Mouse (Mus musculus) gastrocnemius, postnatal 14 days (tissue): Measurements from ENCODE around the gene Prpf31. TPM values are rescaled to one million over a fixed set of nuclear protein-coding genes. Genes with fewer than 3 reads are reported as not detected.
"Not testable (repeated sequence)": the region's sequence is repeated elsewhere in the genome, so short reads cannot be mapped to it uniquely, and the experiment has no call there.

Source experiments
- DNase-seq: peaks from one replicate; pipeline ENCODE4 v3.0.0; 2021; ENCODE audit warnings: mixed read lengths
- intact Hi-C: fragments of 180-260 bp; cut with DNase I; formaldehyde crosslinking; loops from one replicate; pipeline ENCODE4 v1.15.1; 2025; ENCODE audit warnings: low total_unique reads
- long read RNA-seq, 2 experiments: library from polyadenylated mRNA; stranded (forward); transcript quantifications; one replicate each; pipeline ENCODE4 v2.0.0; 2021
- total RNA-seq, 2 experiments: library from RNA; stranded (reverse); gene quantifications; 2 replicates each; pipeline ENCODE4 v1.2.3; 2021

Gene Prpf31
- total RNA-seq = 10 to 100 TPM; 24.7 to 27.4 TPM
- long read RNA-seq, experiment 1, transcript Prpf31-201 (14 exons, 3,144 nt) = major isoform, 33 of 39 reads
- long read RNA-seq, experiment 1, partial matches to known transcripts = 4 of 39 reads
- long read RNA-seq, experiment 1, other reads (novel, unspliced or antisense) = 1 of 39 reads
- long read RNA-seq, experiment 2, transcript Prpf31-201 (14 exons, 3,144 nt) = major isoform, 35 of 43 reads
- long read RNA-seq, experiment 2, transcript Prpf31-205 (3 exons, 827 nt) = minor isoform, 5 of 43 reads
- long read RNA-seq, experiment 2, partial matches to known transcripts = 1 of 43 reads
- long read RNA-seq, experiment 2, other reads (novel, unspliced or antisense) = 1 of 43 reads

DNA sequence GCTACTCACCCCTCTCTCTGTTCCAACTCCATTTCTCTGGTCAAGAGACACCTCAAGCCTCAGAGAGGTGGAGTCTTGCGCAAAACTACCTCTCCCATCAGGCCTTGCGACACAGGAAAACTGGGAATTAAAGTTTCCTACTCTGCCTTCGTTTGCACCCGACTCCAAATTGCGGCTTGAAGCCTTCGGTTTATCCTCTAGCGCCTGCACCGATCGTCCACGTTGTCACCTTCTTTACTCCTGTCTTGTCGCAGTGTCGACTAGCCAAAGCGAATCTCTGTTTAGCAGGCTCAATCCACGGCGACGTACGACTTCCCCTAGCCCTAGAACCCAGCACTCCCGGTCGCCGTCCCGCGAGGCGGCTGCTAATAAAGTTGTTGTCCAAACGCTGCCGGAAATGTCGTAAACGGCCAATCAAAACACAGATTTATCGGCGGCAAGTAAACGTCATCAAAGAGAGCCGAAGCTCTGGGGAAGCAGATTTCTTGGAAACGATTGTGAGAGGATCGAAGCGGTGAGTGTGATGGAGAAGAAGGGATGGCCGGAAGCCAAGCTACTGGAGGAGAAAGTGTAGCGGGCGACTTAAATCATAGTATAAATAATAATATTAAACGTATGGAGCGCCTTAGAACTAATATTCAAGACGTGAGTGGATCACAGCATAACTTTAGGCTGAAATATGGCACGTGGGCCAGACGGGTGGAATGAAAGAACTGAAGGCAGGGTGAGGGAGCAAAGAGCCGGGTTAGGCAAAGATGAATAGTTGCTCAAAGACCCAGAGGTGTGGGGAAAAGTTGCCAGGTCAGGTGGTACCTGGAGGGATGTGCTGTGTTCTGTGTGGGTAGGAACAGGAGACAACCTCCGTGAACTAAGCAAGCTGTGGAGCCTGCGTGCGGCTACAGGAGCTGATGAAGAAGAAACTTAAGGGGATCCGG lies at the start of gene Prpf31, which contains the start of gene Tfpt:
Gene Prpf31 (plus strand): TSS at position 443 of the 935 bp plus-strand sequence.
Gene Tfpt (minus strand): TSS at position 387 of the 935 bp plus-strand sequence.
- DNase-seq = peak; percentile 89
- intact Hi-C loops = loop anchor here (10.0 kb wide), 1 partner anchor 1445 kb away; no protein-coding TSS in a partner anchor

- intact Hi-C loops = no loop called here
- no peak for DNase-seq
Measured at GRCm38 (mm10) chr7:3580029-3580428, 49.8 kb upstream of the Prpf31 start.

GRCm38 (mm10) chr7:3585763-3586162 lies 44.0 kb upstream of the Prpf31 start:
- no peak for DNase-seq
- intact Hi-C loops = no loop called here

DNA sequence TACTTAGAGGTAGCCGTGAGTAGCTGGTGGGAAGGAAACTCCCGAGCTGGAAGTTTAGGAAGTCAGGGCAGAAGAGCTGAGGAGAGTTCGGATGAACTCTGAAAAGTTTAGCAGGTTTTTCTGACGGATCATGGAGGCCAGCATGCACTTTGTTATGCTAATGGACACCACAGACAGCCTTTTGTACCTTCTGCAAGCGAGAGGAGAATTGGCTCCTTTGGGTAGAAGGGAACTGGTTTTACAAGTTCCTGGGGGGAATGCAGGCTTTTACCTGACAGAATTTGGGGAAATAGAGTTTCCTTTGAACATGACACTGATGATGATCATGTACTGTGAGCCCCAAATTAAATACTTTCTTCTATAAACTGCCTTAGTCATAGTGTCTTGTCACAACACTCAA lies 43.5 kb upstream of the Prpf31 start:
- no peak for DNase-seq
- intact Hi-C loops = no loop called here

DNA sequence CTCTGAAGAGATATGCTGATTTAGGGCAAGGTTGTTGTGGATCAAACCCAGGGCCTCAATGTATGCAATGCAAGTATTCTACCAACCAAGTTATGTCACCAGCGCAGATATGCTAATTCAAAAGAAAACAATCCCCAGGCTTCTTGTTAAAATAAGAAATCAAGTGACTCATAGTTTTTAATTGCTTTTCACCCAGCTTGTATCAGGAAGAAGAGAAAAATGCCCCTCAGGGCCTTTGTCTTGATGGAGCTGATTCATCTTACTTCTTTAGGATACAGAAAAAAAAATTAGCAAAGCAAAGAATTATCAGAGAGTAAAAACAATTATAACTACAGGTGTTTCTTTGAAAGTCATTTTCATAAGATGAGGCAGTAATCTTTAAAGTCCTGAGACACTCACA lies 42.5 kb upstream of the Prpf31 start:
- intact Hi-C loops = no loop called here
- DNase-seq = no peak

DNA sequence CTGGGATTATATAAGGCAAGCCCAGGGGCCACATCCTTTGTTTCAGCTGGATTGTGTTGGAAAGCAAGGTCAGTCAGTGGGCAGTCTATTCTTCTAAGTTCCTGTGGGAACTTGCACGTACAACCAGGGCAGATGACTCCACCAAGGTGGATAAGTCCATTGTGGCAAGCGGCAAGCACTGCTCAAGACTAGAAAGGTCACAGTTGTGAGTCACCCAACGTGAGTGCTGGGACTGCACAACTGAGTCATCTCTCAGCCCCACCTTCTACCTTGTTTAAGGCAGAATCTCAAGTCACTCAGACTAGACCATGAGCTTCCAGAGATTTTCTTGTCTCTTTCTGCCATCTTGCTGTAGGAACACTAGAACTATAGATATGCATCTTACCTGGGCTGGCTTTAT lies 39.2 kb upstream of the Prpf31 start:
- no peak for DNase-seq
- intact Hi-C loops = no loop called here

DNA sequence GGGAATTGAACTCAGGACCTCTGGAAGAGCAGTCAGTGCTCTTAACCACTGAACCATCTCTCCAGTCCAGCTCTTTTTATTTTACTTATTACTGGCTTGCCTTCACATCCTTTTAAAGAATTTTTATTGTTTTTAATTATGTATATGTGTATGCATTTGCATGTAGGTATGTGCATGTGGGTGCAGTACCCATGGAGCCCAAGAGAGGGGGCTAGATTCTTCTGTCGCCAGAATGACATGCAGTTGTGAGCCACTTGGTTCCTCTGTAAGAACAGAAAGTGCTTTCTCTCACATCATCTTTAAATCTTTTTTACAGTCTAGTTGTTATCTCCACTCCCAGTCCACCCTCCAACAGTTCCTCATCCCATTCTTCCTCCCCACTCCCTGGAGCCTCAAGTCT lies 38.3 kb upstream of the Prpf31 start:
- DNase-seq = no peak
- intact Hi-C loops = no loop called here

DNA sequence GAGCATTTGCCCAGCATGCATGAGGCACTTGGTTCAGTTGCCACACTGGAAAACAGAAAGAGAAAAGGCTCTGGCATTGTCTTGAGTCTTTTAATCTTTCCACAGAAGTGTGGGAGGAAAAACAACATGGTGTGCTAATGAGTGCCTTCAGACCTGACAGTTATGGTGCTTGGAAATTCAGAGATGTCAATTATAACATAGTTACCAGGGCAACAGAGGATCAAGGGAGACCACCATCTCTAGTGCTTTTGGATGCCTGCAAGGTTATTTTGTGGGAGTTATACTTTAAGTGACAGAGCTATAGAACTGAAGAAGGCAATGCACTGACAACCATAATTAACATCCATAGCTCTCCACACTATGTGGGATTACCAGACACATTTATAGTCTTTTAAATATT lies 35.9 kb upstream of the Prpf31 start:
- no peak for DNase-seq
- intact Hi-C loops = no loop called here

GRCm38 (mm10) chr7:3594686-3595085 lies 35.1 kb upstream of the Prpf31 start:
- intact Hi-C loops = no loop called here
- no peak for DNase-seq

DNA sequence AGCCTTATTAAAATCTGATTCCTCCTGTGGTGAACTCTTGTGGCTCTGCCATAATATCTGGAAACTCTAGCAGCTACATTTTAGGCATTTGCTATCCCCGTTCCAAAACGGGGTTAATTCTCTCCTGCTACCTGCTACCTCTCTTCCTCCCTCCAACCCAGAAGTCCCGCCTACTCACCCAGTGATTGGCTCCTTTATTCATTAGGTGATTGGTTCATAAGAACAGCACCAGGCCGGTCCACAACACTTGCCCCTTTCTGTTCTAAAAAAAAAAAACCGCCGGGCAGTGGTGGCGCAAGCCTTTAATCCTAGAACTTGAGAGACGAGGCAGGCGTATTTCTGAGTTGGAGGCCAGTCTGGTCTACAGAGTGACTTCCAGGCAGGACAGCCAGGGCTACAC lies 34.6 kb upstream of the Prpf31 start:
- intact Hi-C loops = no loop called here
- no peak for DNase-seq

- DNase-seq, intact Hi-C loops: not testable (repeated sequence)
Measured at GRCm38 (mm10) chr7:3597755-3598154, 32.0 kb upstream of the Prpf31 start.

DNA sequence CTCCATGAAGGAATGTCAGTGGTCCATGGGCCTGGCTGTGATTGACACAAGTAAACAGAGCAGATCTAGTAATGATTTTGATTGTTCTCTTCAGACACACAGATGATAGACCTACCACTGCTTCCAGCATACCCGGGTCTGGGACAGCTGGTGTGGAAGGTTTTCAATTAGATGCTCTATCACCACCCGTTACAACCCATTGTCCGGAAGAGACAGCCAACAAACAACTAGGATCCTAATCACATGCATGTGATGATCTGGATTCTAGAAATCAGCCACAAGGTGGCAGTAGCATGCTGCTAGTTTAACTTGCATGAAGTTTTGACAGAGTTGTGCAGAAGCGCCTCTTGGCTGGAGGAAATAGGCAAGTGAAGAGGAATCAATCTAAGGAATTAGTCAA lies 28.7 kb upstream of the Prpf31 start:
- peak; percentile 45 for DNase-seq
- intact Hi-C loops = no loop called here

- intact Hi-C loops = no loop called here
- no peak for DNase-seq
Measured at GRCm38 (mm10) chr7:3606798-3607197, 23.0 kb upstream of the Prpf31 start.

DNA sequence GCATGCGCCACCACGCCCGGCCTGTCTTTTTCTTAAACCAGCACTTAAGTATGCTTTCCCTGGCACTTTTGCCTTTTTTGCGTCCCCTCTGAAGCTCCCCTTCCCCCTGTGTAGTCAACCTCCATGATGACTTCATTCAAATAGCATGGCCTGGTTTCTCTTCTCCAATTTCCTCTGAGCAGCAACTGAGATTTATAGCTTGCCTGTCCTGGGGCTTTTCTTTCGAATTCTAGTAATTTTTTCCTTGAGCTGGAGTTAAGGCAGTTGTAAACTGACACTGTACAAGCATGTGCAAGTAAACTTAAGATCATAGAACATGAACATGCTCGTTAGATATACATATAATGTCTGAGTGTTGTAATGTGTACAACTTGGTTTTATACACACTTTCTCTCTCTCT lies 22.4 kb upstream of the Prpf31 start:
- intact Hi-C loops = no loop called here
- DNase-seq = no peak

DNA sequence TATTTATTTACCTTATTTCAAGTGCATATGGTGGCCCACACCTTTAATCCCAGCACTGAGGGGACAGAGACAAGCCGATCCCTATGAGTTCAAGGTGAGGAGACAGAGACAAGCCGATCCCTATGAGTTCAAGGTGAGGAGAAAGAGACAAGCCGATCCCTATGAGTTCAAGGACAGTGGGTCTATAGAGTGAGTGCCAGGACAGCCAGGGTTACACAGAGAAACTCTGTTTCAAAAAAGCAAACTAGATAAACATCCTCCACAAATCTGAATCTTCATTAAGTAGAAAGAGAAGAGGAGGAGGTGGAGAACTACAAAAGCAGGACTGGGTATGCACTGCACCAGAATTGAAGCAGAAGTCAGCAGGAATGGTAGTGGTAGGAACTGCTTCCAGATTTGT lies 21.1 kb upstream of the Prpf31 start:
- intact Hi-C loops = no loop called here
- no peak for DNase-seq

GRCm38 (mm10) chr7:3609082-3609481 lies 20.7 kb upstream of the Prpf31 start:
- intact Hi-C loops = no loop called here
- DNase-seq = no peak

DNA sequence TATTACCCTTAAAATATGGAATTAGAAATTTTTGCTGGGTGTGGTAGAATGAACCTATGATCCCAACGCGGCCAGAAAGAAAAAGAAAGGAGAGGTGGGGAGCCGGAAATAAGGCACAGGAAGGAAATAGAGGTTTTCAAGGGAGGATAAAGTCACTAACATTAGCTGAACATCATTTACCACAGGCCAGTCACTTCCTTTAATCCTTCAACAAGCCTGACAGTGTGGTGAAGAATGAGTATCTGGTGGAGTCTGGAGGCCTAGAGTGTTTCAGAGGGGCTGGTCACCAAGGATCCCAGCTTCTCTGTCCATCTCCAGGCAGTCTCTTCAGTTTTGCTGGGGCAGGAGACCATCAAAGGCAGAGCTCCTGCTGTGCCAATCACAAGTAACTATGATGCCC lies 19.3 kb upstream of the Prpf31 start:
- DNase-seq = no peak
- intact Hi-C loops = no loop called here

DNA sequence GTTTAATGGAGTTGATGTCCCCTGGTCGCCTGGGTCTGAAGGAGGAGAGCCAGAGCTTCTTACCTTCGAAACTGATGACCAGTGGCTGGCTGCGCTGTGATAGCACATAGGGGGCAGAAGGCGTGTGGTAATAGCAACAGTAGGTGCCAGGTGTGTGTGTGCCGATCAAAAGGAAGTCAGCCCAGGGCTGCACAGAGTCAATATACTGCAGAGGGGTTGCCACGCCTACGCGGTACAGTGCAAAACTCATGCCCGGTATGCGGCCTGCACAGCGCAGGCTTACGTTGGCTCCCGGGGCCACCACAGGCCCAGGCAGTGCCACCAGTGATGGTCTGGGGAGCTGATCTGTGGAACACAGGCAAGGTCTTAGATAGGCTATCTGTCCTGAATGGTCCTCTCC lies 18.8 kb upstream of the Prpf31 start:
- intact Hi-C loops = no loop called here
- DNase-seq = no peak

DNA sequence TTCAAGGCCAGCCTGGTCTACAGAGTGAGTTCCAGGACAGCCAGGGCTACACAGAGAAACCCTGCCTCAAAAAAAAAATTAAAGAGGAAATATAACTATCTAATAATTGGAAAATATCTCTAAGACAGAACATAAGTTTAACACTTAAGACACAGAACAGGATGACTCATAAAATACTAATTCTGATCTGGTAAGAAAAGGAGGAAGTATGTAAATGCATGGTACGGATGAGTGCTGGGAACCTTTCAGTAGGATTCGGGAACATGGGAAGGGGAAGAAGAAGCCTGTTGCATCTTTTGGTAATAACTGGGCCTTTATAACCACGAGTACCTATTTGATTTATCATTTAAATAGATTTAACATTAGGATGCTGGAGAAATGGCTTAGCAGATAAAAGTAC lies 15.8 kb upstream of the Prpf31 start:
- intact Hi-C loops = no loop called here
- DNase-seq = no peak

DNA sequence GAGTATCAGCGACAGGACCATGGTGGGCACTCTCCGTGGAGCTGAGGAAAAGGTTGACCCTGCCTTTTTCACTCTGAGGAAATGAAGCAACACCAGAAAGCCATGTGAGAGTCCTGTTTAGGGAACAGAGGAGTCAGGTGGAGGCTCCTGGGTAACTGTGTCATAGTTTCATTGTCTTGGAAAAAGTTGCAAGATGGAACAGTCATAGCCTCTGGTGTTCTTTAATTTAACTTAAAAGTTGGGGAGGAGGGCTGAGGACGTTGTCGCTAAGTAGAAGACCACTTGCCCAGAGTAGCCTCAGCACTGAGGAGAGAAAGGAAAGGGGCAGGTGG lies 13.8 kb upstream of the Prpf31 start, which contains the start of gene Oscar:
Gene Oscar (minus strand): TSS at position 101 of the 332 bp plus-strand sequence.
- no peak for DNase-seq
- intact Hi-C loops = no loop called here
